Mouse (Mus musculus): ENCODE data around the gene BC029722. TPM values are rescaled to one million over a fixed set of nuclear protein-coding genes. Genes with fewer than 3 reads are reported as not detected.

Gene BC029722
- total RNA-seq, 2 experiments from 2014 or later = 185 to 198 TPM

GRCm38 (mm10) chr2:155784534-155784933, 34.7 kb downstream of the BC029722 start:
- no peak for DNase-seq

DNA sequence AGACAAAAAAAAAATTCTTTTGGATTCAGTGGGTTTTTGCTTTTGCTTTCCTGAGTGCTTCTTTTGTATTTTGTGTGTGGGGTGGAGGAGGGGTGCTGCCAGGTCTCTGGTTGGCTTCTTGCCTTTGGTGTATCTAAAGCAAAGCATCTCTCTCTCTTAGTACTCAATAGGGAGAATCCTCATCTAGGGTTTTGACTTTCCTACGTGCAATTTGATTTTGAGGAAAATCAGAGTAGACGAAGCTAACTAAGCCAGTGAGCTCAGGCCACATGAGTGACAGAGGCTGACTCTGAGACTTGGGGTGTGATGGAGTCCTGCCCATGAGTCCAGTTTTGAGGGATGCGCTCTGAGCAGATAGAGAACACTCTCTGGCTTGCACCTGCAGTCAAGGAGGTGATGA, 39.7 kb downstream of the BC029722 start:
- no peak for DNase-seq

DNA sequence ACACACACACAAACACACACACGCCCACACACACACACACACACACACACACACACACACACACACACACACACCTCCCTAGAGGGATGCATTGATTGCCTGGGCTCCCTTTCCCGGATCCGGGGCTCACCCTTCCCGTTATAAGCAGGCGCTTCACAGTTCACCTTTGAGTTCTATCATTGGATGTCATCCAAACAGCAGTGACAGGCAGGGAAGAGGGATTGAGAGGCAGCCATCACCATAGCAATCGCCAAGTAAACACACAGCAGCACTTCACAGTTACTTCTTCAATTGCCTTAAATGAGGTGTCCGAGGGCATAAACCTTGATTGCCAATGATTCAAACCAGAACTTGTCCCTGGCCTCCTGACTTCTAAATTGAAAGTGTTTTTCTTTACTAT, 40.2 kb downstream of the BC029722 start:
- no peak for DNase-seq

GRCm38 (mm10) chr2:155778004-155778403, 41.2 kb downstream of the BC029722 start:
- DNase-seq = no peak

GRCm38 (mm10) chr2:155777688-155777985, 41.6 kb downstream of the BC029722 start:
- DNase-seq = no peak

- no peak for DNase-seq
These were observed 42.2 kb downstream of the BC029722 start for GRCm38 (mm10) chr2:155776824-155777687.

- peak; percentile 82 to 86 for DNase-seq
These were observed 43.5 kb downstream of the BC029722 start for GRCm38 (mm10) chr2:155775685-155776263.

DNA sequence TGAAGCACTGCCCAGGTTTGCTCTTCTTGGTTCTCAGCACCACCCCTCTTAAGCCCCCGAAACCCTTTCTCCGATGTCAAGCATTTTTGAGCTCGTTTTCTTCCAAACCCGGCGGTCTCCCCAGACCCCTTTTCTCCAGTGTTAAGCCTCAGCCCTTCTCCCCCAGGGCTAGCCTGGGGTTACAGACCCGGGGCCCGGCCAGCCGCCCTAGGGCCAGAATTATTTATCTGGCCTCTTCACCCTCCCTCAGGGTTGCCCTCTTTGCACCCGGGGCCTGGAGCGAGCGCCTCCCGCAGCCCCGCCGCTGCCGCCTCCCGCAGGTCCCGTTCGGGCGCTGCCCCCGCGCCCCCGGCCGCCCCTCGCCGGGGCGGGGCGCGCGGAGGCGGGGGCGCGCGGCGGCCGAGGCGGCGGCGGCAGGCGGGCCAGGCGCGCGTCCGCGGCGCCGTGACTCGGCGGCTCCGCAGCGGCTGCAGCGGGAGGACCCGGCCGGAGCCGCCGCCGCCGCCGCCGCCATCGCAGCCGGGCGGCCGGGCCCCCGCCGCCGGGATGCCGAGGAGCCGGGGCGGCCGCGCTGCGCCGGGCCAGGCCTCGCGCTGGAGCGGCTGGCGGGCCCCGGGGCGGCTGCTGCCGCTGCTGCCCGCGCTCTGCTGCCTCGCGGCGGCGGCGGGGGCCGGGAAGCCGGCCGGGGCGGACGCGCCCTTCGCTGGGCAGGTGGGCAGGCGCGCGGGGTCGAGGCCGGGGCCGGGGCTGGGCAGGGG, 44.1 kb downstream of the BC029722 start, which contains the start of gene Mmp24:
Gene Mmp24 (plus strand): TSS at position 416 of the 758 bp plus-strand sequence.
- DNase-seq = no peak

GRCm38 (mm10) chr2:155774261-155774926, 44.8 kb downstream of the BC029722 start:
- no peak for DNase-seq

GRCm38 (mm10) chr2:155773664-155774063, 45.6 kb downstream of the BC029722 start:
- DNase-seq = no peak

Other genes with a start within 250 kb of the BC029722 start
- 10 to 100 TPM; 54.2 to 74.3 TPM for gene Gss, start 226.6 kb downstream of the BC029722 start, total RNA-seq (2021)
- gene Myh7b, start 208.2 kb downstream of the BC029722 start, total RNA-seq (2021) = under 1 TPM; 0.03 to 0.07 TPM
- 100 to 1,000 TPM; 130 to 146 TPM for gene Trpc4ap, start 127.0 kb downstream of the BC029722 start, total RNA-seq (2021)
- gene Edem2, start 90.0 kb downstream of the BC029722 start, total RNA-seq (2021) = 10 to 100 TPM; 42.3 to 46.9 TPM
- gene Gm17581, start 83.6 kb downstream of the BC029722 start, total RNA-seq (2021) = not detected
- 10 to 100 TPM; 27.0 to 72.3 TPM for gene Procr, start 68.3 kb downstream of the BC029722 start, total RNA-seq (2021)
- 1 to 10 TPM; 1.4 to 1.7 TPM for gene Mmp24, start 44.1 kb downstream of the BC029722 start, total RNA-seq (2021)
- 100 to 1,000 TPM; 158 to 163 TPM for gene Eif6, start 7.5 kb upstream of the BC029722 start, total RNA-seq (2021)
- not detected for gene Fam83c, start 15.4 kb upstream of the BC029722 start, total RNA-seq (2021)
- gene Uqcc1, start 110.9 kb upstream of the BC029722 start, total RNA-seq (2021) = 100 to 1,000 TPM; 103 to 126 TPM
- not detected for gene Gm15557, start 121.3 kb upstream of the BC029722 start, total RNA-seq (2021)
- under 1 TPM; 0.56 to 0.89 TPM for gene Gdf5, start 125.9 kb upstream of the BC029722 start, total RNA-seq (2021)
- gene Cep250, start 137.0 kb upstream of the BC029722 start, total RNA-seq (2021) = 10 to 100 TPM; 11.5 to 11.9 TPM
- 1 to 10 TPM; 1.5 to 2.8 TPM for gene 6430550D23Rik, start 188.6 kb upstream of the BC029722 start, total RNA-seq (2021)
- 100 to 1,000 TPM; 235 to 250 TPM for gene Ergic3, start 188.6 kb upstream of the BC029722 start, total RNA-seq (2021)
- gene Fer1l4, start 233.5 kb upstream of the BC029722 start, total RNA-seq (2021) = not detected
- gene Spag4, start 245.7 kb upstream of the BC029722 start, total RNA-seq (2021) = 1 to 10 TPM; 2.5 to 3.7 TPM

Data from adrenal gland, postnatal 36 days (tissue).